Mouse (Mus musculus) v-Abl transformed pro-B cells (cell line): ENCODE measurements around the gene Gemin7.

ENCODE experiments used
- in situ Hi-C, 2 experiments: fragments of 400-800 bp; cut with MboI; formaldehyde crosslinking; loops; one replicate each; pipeline ENCODE4 v1.15.1; 2025; ENCODE audit not compliant: unreplicated experiment in 2 of 2

The Gemin7 gene

DNA sequence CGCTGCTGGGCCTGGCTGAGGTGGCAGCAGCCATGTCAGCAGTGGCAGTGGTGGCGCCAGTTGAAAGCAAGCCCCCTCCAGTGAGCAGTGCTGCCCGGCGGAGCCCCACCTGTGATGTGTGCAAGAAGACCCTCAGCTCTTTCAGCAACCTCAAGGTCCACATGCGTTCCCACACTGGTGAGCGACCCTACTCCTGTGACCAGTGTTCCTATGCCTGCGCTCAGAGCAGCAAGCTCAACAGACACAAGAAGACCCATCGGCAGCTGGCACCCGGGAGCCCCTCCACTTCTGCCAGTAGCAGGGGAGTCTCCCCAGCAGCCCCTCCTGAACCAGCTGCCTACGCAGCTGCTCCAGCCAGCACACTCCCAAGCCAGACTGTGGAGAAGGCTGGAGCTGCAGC, 2.4 kb upstream of the Gemin7 start:
- in situ Hi-C loops = loop anchor here in 1 of 2 experiments (5.0 kb wide), 1 partner anchor 72 kb away; the partner anchor contains the start of genes Bloc1s3 and Trappc6a

DNA sequence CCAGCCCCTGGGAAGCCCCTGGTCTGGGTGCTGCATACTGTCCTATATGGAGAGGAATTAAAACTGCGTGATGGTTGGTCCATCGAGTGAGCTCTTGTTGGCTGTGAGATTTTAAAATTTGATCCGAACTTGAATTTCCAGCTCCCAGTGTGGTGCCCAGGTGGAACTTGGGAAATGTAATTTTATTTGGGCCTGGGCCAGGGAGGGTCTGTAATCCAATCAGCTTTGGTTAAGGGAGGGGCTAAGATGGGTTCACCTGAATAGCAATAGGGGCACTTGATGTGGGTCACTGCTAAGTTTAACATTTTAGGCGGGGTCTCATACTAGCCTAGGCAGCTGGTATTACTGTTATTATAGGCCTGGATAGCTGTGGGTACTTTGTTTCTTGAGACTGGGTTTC, 1.0 kb upstream of the Gemin7 start:
- in situ Hi-C loops = loop anchor here in 1 of 2 experiments (5.0 kb wide), 1 partner anchor 71 kb away; the partner anchor contains the start of genes Bloc1s3 and Trappc6a

DNA sequence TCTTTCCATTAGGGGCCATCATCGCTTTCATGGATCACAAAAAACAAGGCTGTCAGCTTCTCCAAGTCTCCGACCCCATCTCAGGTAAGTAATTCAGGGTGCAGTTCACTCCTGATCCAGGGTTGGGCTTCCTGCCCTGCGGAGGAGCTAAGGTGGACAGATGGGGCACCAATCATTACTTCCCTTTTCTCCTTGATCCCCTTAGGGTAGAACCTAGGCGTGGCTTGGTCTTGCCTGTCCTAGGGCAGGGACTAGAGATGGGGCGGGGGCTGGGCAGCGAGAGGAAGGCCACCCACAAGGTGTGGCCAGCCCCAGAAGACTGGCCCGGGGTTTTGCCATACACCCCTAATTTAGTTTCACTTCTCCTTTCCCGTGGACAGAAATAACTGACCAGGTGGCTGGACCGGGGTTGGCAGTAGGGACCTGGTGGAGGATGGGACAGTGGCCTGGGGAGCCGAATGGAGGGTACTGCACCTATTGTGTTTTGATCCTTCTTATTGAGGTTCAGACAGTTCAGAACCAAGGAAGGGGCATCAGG, 551 bp upstream of the Gemin7 start:
- in situ Hi-C loops = loop anchor here in 1 of 2 experiments (5.0 kb wide), 1 partner anchor 71 kb away; the partner anchor contains the start of genes Bloc1s3 and Trappc6a

DNA sequence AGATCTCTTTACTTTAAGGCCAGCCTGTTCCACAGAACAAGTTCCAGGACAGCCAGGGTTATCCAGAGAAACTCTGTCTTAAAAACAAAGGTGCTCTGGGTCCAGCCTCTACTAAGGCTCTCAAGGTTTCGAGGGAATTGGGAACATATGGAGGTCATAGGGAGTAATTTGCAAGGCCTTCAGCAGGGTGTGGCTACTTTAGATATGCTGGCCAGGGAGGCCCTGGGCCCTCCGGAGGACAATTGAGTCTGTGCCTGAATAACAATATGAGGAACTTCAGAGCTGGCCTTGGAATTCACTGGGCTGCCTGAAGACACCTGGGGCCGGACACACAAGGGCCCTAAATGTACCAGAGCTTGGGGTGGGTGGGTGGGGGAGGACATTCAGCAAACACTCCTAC, 1.8 kb downstream of the Gemin7 start:
- in situ Hi-C loops = loop anchor here in 1 of 2 experiments (5.0 kb wide), 1 partner anchor 68 kb away; the partner anchor contains the start of genes Bloc1s3 and Trappc6a

GRCm38 (mm10) chr7:19573776-19574140, 3.6 kb downstream of the Gemin7 start:
- in situ Hi-C loops = no loop called here

GRCm38 (mm10) chr7:19572926-19573775, 4.2 kb downstream of the Gemin7 start:
- in situ Hi-C loops = no loop called here

- in situ Hi-C loops = no loop called here
These were observed 7.7 kb downstream of the Gemin7 start for GRCm38 (mm10) chr7:19569647-19570046.

DNA sequence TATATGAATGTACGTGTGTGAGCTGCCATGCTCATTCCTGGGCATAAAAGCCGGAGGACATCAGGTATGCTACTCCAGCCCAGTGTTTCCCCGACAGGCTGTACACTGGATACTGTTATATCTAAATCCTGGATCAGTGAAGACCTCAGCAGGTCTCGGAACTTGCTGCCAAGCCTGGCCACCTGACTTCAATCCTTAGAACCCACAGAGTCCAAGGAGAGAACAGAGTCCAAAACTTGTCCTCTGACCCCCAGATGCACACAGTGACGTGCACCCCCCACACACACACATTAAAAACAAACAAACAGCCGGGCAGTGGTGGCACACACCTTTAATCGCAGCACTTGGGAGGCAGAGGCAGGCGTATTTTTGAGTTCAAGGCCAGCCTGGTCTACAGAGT, 10.0 kb downstream of the Gemin7 start:
- in situ Hi-C loops = no loop called here

DNA sequence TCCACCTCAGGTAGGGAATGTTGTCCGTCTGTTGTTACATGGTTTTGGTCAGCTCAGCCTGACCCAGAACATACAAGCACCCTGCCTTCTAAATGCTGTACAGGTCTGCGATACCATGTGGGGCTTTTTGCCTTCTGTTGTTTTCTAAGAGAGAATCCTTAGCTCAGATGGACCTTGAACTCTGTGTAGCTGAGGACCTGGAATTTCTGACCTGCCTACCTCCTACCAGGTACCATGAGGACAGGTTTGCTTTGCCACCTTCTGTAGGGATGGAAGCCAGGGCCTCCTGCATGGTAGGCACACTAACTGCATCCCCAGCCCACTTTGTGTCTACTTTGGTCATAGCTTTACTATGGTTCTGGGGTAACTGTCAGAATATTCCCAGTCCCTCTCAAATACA, 11.6 kb downstream of the Gemin7 start:
- in situ Hi-C loops = no loop called here

DNA sequence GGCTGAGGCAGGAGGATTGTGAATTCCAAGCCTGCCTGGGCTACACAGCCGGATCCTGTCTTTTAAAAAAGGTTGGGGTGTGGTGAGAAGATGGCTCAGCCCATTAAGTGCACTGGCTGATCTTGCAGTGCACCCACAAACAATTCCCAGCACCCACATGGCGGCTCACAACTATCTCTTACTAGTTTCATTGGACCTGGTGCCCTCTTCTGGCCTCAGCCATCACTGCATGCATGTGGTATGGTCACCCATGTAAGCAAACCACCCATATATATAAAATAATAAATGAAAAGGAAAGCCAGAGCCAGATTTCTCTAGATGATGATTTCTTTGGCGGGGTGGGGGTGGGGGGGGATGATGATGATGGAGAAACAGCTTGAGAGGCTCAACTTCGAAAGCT, 12.9 kb downstream of the Gemin7 start:
- in situ Hi-C loops = no loop called here

DNA sequence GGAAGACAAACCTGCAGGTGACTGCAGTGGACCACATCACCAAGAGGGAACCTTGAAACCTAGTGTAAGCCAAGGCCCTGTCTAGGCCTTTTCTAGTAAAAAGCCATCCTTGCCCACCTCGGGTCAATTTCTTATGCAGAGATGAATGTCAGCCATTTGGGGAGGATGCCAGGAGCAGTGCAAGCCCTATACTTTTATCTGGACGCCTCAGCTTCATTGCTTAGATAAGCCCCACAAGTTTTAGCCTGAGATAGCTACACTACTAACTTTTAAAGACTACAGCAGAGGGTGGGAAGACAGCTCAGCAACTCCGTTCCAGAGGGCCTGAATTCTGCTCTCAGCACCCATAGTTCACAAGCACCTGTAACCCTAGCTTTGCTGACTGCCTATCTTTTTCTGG, 13.5 kb downstream of the Gemin7 start:
- in situ Hi-C loops = no loop called here

DNA sequence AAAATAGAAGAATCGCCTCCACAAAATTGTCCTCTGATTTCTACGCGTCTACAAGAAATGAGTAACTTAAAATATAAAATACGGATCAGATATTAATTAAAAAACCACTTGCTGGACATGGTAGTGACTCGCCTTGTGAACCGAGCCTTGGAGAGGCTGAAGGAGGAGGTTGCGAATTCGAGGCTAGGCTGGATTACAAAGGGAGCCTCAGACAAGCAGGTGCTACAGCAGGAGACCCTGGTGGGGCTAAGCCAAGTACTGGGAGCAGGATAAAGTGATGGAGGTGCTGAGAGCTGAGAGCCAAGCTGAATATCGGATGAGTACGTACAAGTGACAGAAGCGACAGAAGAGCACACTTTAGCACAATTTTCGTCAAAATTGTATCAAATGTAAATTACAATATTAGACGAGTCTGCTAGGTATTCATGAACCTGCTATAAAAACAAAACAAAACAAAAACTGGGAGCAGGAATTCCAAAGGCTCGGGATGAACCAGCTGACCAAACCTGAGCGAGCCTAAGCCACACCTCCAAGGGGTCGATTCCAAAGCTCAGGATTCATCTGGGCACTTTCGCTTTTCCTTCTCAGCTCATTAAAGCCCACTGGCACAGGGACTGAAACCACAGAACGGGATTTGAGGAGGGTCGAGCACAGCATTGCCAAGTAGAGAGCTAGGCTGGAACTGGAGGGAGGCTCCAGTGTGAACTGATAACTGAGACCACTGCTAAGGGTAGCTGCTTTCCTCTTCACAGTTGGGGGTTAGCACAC, 14.6 kb downstream of the Gemin7 start, which contains the start of gene Ppp1r37:
Gene Ppp1r37, minus strand, starts transcription at position 434 of the 768 bp plus-strand sequence.
- in situ Hi-C loops = no loop called here

DNA sequence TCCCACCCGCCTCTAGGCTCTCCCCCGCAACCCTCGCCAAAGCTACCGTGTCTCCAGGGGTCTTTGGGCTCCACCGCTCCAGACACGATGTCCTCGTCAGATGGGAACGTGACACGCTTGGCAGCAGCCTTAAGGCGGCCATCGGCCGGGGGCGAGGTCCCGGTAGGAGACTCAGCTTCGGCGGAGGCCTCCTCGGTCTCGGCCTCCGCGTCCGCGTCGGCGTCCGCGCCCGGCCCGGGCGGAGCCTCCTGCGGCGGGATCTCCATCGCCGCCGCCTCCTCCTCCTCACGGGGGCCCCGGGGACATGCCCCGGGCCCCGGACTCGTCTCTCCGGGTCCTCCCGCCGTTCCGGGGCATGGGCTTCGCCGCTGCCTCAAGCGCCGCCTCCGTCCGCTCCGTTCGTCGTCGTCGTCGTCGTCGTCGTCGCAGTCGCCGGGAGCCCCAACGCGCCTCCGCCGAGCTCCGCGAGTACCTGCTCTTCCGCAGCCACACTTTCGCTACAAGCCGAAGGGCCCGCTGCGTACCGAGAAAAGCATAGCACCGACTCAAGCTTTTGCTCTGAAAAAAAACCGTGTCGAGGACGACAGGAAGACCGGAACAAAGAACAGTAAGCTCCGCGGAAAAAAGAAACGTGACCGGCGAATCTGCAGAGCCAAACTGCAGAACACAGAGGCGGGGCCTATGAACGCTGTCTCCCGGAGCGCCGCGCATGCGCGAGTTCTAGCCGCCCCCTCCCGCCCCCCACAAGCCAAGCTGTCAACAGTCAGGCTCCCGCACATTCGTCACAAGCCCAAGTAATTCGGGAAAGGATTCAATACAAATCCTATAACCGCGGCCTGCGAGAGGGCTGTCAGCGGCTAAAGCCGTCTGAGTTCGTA, 15.4 kb downstream of the Gemin7 start:
- in situ Hi-C loops = no loop called here

DNA sequence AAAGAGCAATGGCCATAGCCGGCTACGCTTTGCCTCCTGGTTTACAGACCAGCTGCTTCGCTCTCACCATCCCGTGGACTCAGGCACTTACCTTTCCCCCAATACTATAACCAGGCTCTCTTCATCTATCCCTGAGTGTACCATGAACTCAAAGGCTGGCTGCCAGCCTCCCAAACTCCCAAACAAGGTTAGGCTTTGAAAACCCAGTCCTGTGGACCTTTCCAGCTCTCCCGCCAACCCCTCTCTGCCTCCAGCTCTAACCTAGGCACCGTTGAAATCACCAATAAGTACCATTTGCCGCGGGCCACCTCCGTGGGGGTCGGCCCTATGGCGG, 16.0 kb downstream of the Gemin7 start:
- in situ Hi-C loops = no loop called here

DNA sequence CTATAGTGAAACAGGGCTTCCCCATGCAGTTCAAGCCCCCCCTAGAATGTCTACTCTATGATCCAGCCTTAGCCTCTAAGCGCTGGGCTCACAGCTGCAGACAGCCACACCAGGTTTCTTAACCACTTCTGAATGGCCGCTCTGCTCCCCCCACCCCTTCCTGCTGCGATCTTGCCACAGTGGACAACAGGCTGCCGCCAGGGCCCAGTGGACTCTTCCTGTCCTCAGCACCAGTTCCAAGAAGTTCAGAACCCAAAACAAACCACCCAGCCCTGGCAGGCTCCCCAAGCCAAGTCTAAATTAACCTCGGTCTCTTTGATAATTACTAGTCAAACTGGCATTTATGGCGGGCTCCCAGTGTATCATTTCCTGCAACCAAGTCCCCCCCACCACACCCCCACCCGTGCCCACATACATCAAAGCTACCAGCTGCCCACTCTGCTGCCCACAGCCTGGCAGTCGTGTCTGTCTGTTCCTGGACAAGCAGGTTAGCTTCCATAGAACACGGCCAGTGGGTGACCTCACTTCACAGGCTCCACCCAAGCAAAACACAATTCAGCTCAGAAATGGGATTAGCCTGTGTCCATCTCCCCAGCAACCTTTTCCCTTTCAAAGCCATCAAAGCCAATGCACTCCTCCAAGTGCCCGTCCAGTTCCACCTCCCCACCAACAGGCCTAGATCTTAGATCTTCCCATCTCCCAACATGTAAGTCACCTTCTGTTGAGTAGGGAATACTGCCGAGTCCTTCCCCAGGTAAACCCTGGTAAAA, 16.7 kb downstream of the Gemin7 start:
- in situ Hi-C loops = no loop called here

GRCm38 (mm10) chr7:19558965-19559364, 18.4 kb downstream of the Gemin7 start:
- in situ Hi-C loops = no loop called here

DNA sequence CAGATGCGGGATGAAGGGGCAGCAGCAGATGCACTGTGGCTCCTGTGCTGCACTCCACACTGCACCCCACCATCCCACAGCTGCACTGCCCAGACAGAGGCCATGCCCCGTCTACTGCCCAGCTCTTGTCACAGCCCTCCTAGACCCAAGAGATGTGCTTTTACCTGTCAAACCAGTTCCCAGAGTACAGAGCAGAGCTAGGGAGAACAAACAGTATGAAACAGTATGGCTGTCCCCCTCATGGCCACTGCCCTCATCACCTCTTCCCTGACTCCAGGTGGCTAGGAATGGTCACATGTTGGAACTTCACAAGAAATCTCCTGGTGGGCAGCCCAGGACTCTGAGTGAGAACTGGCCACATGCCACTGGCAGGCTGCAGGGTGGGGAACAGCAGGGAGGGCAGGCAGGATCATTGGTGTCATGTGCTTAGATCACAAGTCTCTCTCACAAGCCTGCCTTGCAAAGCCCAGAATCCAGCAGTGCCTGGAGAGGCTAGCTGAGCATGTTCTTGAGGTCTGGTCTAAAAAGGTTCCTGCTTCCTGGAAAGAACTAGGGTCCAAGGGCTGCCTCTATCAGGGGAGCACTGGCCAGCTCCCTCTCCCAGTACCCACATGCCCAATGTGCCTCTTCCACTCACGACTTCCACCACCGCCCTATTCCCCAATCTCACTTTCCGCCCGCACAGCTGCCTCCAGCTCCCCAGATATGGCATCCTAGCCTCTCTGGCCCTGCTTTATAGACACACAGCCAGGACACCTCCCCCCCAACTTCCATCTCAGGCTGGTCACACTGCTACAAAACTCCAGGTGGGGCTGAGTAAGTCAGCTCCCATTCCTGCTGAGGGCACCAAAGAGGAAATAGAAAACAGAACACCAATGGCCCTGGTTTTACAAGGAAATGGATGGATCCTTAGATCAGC, 19.2 kb downstream of the Gemin7 start:
- in situ Hi-C loops = no loop called here

DNA sequence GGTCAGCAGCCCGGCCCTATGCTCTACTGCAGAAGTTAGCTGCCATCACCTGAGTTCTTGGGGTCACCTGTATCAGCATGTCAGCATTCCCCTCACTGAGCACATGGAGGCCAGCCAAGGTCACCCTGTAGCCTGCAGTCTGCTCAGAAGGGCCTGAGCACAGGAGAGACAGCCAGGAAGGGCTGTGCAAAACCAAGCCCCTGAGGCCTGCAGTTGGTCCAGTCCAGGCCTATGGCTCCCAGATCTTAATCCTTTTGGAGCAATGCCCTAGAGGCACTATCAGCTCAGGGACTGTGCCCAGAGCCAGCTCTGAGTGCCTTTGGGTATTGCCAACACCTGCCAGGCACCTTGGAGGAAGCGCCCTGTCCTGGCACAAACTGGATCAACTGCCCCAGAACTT, 20.3 kb downstream of the Gemin7 start:
- in situ Hi-C loops = no loop called here

DNA sequence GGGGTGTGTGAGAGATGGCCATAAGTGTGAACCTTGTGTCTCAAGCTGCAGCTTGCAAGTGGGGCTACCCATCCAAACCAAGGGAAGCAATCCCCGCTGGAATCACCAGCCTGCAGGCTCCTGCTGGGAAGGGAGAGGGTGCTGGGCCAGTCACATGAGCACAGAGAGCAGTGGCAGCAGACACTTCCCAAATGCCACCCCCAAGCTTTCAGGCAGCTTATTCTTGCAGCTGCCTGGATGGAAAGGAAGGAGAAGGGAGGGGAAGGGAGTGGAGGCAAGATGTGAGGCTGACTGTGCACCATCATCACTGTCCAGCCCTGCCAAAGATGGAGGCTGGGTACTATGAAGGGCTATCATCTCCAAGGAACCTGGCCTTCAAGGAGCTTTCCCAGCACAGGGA, 23.2 kb downstream of the Gemin7 start:
- in situ Hi-C loops = no loop called here
